Mouse (Mus musculus): ENCODE measurements around the gene Zcwpw1.
A peak's percentile ranks its signal among the peaks of the same experiment; 100 is the strongest.

Zcwpw1 gene

GRCm38 (mm10) chr5:137755425-137755824, 32.2 kb upstream of the Zcwpw1 start:
- DNase-seq (ENCODE audit: low read depth, low spot score), result no peak

DNA sequence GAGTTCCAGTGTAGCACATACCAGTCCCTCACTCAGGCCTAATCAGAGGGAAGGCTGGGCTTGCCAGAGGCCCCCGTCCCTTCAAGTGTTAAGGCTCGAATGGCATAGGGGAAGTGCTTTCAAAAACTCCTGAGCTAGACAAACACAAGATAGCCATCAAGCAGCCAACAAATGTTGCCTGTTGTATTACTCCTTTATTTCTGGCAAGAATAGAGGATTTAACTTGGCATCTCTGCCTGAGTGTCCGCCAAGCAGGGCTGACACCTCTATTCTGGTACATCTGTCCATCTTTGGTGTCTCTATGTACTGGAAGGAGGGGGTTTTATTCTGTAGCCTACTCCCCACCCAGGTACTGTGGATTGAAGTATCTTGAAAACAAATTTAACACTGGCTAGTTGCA, 31.5 kb upstream of the Zcwpw1 start:
- no peak for DNase-seq (ENCODE audit: low read depth, low spot score)

DNA sequence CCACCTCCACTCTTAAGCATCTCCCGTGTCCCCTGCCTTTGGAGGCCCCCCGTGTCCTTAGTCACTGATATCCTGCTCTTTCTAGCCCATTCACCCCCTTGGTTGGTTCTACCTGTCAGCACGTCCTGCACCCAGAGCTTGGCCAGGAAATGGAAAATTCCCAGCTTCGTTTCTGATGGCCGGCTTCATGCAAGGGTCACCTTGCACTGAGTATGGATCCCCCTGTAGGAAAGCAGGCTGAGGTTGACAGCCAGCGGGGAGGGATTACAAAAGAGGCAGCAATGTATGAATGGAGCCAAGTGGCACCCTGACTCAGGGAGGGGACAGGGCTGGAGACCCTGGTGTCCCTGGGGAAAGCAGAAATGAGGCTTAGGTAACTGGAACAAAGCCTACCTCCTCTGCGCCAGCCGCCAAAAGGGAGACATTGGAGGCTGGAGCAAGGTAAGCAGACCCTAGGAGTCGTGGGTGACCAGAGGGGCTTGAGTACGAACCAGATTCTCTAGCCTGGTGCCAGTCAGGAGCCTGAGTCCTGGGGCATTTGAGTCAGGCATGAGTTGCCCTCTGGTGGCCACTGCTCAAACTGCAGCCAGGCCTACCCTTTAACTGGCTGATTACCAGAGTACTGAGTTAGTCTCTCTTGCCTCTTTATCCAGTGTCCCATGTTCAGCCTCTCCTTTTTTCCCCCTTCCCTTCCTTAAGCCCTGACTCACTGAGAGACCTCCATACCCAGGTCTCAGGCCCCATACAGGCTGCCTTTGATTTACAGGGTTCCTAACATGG, 30.5 kb upstream of the Zcwpw1 start:
- peak; percentile 83 for DNase-seq (ENCODE audit: low read depth, low spot score)

DNA sequence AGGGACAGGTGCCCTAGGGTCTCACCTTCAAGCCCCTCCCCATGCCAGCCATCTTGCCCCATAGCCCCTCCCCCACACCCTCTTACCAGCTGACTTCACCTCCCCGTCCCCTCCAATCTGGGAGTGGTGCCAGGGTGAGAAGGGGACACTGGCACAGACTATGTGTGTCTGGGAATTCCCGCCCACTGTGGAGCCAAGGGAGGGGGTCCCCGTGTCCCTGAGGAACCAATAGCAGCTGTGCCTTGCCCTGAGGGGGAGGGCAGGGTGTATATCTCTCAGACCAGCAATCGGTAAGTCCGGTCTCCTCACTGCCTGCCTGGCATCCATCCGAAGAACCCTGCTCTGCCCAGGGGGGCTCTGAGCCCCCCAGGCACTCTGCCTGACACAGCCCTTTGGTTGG, 29.7 kb upstream of the Zcwpw1 start:
- no peak for DNase-seq (ENCODE audit: low read depth, low spot score)

DNA sequence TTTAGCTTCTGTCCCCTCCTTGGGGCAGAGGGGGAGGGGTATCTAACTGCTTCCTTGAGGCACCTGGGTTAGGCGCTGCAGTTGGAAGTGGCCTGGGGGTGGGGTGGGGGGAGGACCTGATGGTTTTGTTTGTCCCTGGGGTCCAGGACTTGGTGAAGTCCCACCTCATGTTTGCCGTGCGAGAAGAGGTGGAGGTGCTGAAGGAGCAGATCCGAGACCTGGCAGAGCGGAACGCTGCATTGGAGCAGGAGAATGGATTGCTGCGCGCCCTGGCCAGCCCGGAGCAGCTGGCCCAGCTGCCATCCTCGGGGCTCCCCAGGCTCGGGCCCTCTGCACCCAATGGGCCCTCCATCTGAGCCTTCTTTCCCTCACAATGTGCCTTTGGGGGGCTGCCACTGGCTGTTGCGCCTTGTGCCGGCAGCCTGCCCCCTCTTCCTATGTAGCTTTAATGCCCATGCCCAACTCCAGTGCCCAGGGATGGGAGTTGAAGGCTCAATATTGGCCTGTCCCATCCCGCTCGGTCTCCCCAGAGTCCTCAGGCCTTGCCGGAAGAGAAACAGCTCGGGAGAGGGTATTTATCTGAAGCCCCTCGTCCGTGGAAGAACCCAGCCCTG, 28.6 kb upstream of the Zcwpw1 start:
- no peak for DNase-seq (ENCODE audit: low read depth, low spot score)

DNA sequence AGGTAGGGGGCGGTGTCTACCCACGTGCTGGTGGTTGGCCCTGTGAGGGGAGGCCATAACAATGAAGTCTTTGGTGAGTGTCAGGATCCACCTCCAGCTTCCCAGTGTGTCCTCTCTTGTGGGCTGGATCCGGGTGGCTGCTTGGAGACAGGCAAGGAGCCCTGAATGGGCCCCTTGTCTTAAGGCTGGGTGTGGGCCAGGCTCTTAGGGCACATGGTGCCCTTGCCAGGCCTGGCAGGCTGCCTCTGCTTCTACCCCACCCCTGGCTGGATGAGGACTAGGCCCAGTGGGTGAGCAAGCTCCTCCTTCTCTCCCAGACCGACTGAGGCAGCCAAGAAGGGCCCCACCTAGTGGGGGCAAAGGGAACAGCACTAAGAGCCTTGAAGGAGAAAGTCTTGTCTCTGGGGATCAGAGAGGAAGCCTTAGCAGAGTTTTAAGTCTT, 27.6 kb upstream of the Zcwpw1 start:
- DNase-seq (ENCODE audit: low read depth, low spot score), result peak; percentile 96

DNA sequence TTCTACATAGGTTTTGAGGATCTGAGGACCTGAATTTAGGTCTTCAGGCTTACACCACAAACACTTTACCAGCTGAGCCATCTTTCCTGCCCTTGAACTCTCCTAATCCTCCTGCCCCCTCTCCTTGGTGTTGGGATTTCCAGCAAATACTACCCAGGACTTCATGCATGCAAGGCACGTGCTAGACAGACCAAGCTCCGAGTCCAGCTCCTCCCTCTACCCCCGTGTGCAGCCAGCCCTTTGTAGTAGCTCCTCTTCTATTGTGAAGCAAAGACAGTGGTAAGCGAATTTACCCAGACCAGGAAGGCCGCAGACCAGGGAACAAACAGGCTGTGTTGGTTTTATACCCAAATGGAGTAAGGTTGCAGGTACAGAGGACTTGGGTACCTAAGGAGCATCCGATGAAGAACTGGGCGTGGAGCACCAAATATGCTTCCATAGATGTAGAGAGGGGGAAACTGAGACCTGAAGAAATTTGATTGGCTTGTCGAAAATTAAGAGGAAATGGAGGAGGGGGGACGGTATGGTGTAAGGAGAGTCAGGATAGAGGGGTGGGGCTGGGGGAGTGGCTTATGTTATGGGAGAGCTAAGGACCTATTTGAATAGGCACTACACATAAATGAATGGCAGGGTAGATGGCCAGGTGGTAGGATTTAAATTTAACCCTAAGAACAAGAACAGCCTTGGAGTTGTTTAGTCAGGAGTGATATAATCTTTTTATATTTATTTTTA, 22.8 kb upstream of the Zcwpw1 start:
- DNase-seq (ENCODE audit: low read depth, low spot score), result peak; percentile 58

GRCm38 (mm10) chr5:137766270-137766669, 21.3 kb upstream of the Zcwpw1 start:
- DNase-seq (ENCODE audit: low read depth, low spot score), result peak; percentile 76

GRCm38 (mm10) chr5:137768475-137768874, 19.1 kb upstream of the Zcwpw1 start:
- DNase-seq (ENCODE audit: low read depth, low spot score), result no peak

DNA sequence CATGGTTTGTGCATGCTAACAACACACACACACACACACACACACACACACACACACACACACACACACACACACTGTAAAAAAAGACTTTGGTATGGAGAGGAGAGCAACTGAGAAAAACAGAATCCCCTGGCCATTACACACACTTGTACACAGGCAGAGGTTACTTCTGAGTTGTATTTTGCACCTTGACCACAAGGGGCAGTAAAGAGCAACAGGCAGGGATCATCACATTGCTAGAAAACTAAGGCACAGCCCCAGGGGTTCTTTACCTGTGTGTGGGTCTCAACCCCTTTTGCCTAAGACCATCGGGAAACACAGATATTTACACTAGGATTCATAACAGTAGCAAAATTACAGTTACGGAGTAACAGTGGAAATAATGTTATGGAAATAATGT, 16.9 kb upstream of the Zcwpw1 start:
- DNase-seq (ENCODE audit: low read depth, low spot score), result peak; percentile 87

DNA sequence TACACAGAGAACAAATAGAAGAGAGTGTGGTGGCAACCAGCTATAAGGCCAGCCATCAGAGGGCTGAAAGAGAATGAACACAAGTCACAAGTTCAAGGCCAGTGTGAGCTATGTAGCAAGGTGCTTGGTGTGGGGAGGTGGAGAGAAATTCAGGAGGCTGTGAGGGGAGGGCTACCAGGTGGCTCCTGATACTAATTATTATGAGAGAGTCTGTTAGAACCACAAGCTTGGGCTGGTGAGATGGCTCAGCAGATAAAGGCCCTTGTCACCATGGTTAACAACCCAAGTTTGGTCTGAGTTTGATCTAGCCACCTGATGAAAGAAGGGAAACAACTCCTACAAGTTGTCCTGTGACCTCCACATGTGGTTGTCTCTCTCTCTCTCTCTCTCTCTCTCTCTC, 14.8 kb upstream of the Zcwpw1 start:
- no peak for DNase-seq (ENCODE audit: low read depth, low spot score)

DNA sequence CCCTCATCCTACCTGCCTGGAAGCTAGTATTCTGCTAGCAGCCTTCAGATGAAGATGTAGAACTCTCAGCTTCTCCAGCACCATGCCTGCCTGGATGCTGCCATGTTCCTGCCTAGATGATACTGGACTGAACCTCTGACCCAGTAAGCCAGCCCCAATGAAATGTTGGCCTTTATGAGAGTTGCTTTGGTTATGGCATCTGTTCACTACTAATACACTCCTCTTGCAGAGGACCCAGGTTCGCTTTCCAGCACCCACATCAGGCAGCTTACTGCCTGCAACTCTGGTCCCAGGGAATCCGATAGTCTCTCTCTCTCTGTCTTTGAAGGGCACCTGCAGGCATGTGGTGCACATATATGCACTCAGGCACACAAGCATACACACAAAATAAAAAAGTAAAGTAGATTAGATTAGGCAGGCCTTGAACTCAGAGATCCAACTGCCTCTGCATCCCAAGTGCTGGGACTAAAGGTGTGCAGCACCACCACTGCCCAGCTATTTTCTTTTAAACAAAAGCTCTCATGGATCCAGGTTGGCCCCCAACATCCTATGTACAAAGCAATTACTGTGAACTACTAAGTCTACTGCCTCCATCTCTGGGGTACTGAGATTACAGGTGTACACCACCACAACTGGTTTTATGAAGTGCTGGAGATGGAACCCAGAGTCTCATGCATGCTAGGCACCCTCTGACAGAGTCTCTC, 11.9 kb upstream of the Zcwpw1 start:
- no peak for DNase-seq (ENCODE audit: low read depth, low spot score)

GRCm38 (mm10) chr5:137776408-137776918, 11.1 kb upstream of the Zcwpw1 start:
- DNase-seq (ENCODE audit: low read depth, low spot score), result peak; percentile 90

DNA sequence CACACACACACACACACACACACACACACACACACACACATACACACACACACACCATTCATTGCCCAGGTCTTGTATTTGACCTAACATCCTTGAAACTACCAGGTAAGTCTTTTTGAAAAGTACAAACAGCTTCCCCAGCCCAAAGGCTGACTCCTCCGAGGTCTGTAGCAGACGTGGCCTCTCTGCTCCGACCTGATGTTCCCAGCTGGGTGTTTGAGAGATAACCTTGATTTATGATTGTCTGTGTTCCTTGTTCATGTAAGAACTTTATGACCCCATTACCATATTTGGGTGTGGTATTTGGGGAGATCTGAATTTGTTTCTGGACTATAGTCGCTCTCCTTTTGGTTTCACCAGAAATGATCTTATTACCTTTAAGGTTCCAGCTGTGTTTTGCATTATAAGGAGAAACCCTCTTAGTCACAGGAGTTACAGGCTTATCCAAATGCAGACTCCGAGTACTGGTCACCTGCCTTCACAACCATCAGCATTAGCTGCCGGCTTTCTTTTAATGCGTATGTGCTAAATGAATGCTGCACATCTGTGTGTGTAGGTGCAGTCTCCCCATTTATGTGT, 10.2 kb upstream of the Zcwpw1 start:
- DNase-seq (ENCODE audit: low read depth, low spot score), result no peak

- peak; percentile 98 for DNase-seq (ENCODE audit: low read depth, low spot score)
These were observed 9.0 kb upstream of the Zcwpw1 start, which contains the start of gene Ppp1r35 for GRCm38 (mm10) chr5:137778635-137779034. Gene Ppp1r35, plus strand, starts transcription at chr5:137778849.

GRCm38 (mm10) chr5:137779053-137779933, 8.3 kb upstream of the Zcwpw1 start:
- peak; percentile 81 for DNase-seq (ENCODE audit: low read depth, low spot score)

DNA sequence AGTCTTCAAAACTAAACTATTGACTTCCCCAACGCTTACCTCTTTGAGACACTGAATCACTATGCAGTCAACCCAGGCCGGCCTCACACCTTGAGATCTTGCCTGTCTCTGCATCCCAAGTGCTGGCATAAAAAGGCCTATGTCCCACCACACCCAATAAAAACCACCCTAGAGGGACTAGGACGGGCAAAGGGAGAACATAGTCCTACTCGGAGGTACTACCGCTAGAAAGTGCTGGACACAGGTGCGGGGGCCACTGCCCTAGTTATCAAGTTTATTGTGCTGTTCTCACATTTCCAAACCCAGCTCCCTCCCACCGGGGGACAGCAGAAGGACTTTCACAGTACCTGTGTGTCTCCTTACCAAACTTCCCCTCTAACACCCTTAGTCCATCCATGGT, 5.9 kb upstream of the Zcwpw1 start:
- no peak for DNase-seq (ENCODE audit: low read depth, low spot score)

GRCm38 (mm10) chr5:137782776-137783522, 4.6 kb upstream of the Zcwpw1 start:
- no peak for DNase-seq (ENCODE audit: low read depth, low spot score)

- no peak for DNase-seq (ENCODE audit: low read depth, low spot score)
These were observed 3.6 kb upstream of the Zcwpw1 start for GRCm38 (mm10) chr5:137783901-137784540.
